Mouse (Mus musculus) kidney, postnatal 36 days (tissue): Measurements from ENCODE around the gene Map3k20.

Source experiments
- DNase-seq, 2 experiments: peaks; one replicate each; pipeline ENCODE4 v3.0.0; 2021 to 2022; ENCODE audit warnings: mixed read lengths in 2 of 2

Gene Map3k20

GRCm38 (mm10) chr2:72438941-72439533 is 153.6 kb downstream of the Map3k20 start:
- DNase-seq, result peak; percentile 39 to 55

GRCm38 (mm10) chr2:72441010-72441409 is 155.6 kb downstream of the Map3k20 start:
- no peak for DNase-seq

- DNase-seq, result no peak
Measured at GRCm38 (mm10) chr2:72442825-72443224, 157.4 kb downstream of the Map3k20 start.

- no peak for DNase-seq
Measured at GRCm38 (mm10) chr2:72443960-72444359, 158.5 kb downstream of the Map3k20 start.

- no peak for DNase-seq
Measured at GRCm38 (mm10) chr2:72446106-72446505, 160.7 kb downstream of the Map3k20 start.

- DNase-seq, result no peak
Measured at GRCm38 (mm10) chr2:72446615-72447014, 161.2 kb downstream of the Map3k20 start.

- no peak for DNase-seq
Measured at GRCm38 (mm10) chr2:72453563-72453962, 168.1 kb downstream of the Map3k20 start.

- no peak for DNase-seq
Measured at GRCm38 (mm10) chr2:72456189-72456588, 170.8 kb downstream of the Map3k20 start.

- DNase-seq, result no peak
Measured at GRCm38 (mm10) chr2:72464376-72465014, 179.1 kb downstream of the Map3k20 start.

GRCm38 (mm10) chr2:72467604-72468003 is 182.2 kb downstream of the Map3k20 start:
- DNase-seq, result peak in 1 of 2 experiments; percentile 13

- no peak for DNase-seq
Measured at GRCm38 (mm10) chr2:72471415-72472070, 186.1 kb downstream of the Map3k20 start.

GRCm38 (mm10) chr2:72474531-72475287 is 189.3 kb downstream of the Map3k20 start:
- no peak for DNase-seq

- DNase-seq, result no peak
Measured at GRCm38 (mm10) chr2:72475423-72475796, 190.0 kb downstream of the Map3k20 start.

GRCm38 (mm10) chr2:72475797-72476485 is 190.5 kb downstream of the Map3k20 start, which contains the start of gene Cdca7:
Cdca7 (plus strand) TSS chr2:72476159.
- peak; percentile 74 to 87 for DNase-seq

- peak; percentile 21 to 61 for DNase-seq
Measured at GRCm38 (mm10) chr2:72476486-72477211, 191.2 kb downstream of the Map3k20 start.

GRCm38 (mm10) chr2:72477221-72477620 is 191.8 kb downstream of the Map3k20 start:
- DNase-seq, result peak; percentile 70 to 80

GRCm38 (mm10) chr2:72478176-72478575 is 192.7 kb downstream of the Map3k20 start:
- DNase-seq, result no peak

GRCm38 (mm10) chr2:72478921-72479320 is 193.5 kb downstream of the Map3k20 start:
- no peak for DNase-seq

- no peak for DNase-seq
Measured at GRCm38 (mm10) chr2:72479818-72480217, 194.4 kb downstream of the Map3k20 start.

- peak in 1 of 2 experiments; percentile 25 for DNase-seq
Measured at GRCm38 (mm10) chr2:72491650-72492049, 206.2 kb downstream of the Map3k20 start.
